Mouse (Mus musculus) C2C12 (cell line): ENCODE data around the gene Gtsf1l. TPM values are rescaled to one million over a fixed set of nuclear protein-coding genes. Genes with fewer than 3 reads are reported as not detected.

Experiments used
- H3K27me3 ChIP-seq: one replicate; pipeline ENCODE4 v1.6.1; 2011; ENCODE audit not compliant: control insufficient read depth, insufficient read depth, insufficient read length
- H3K36me3 ChIP-seq: one replicate; pipeline ENCODE4 v1.6.1; 2011; ENCODE audit not compliant: control insufficient read depth, insufficient read depth
- H3K4me3 ChIP-seq: one replicate; pipeline ENCODE4 v1.5.1; 2011; ENCODE audit warnings: mild to moderate bottlenecking, control low read depth; ENCODE audit not compliant: poor library complexity, insufficient read depth, severe bottlenecking
- H3K79me2 ChIP-seq: one replicate; pipeline ENCODE4 v1.6.1; 2011; ENCODE audit not compliant: control insufficient read depth, insufficient read depth
- H3K79me3 ChIP-seq: one replicate; pipeline ENCODE4 v1.6.1; 2011; ENCODE audit warnings: low read depth, control low read depth
- H3ac ChIP-seq: one replicate; pipeline ENCODE3; 2011; ENCODE audit warnings: low read depth; ENCODE audit not compliant: control insufficient read depth, insufficient read length
- CEBPB ChIP-seq: IDR thresholded peaks from one replicate; pipeline ENCODE4 v1.6.1; 2011; ENCODE audit warnings: low read depth, mild to moderate bottlenecking, control low read depth, moderate library complexity
- CTCF ChIP-seq: IDR thresholded peaks from one replicate; pipeline ENCODE4 v1.5.1; 2011; ENCODE audit not compliant: control insufficient read depth, insufficient read depth, insufficient read length
- FOSL1 ChIP-seq: IDR thresholded peaks from one replicate; pipeline ENCODE4 v1.8.0; 2011; ENCODE audit warnings: mild to moderate bottlenecking, low read length; ENCODE audit not compliant: poor library complexity, insufficient read depth, severe bottlenecking
- MAX ChIP-seq: IDR thresholded peaks from one replicate; pipeline ENCODE4 v1.6.1; 2011; ENCODE audit warnings: mild to moderate bottlenecking, control low read depth
- MYOD1 ChIP-seq: IDR thresholded peaks from one replicate; pipeline ENCODE4 v1.6.1; 2011; ENCODE audit warnings: low read depth; ENCODE audit not compliant: control insufficient read depth, insufficient read length
- MYOG ChIP-seq: IDR thresholded peaks from one replicate; pipeline ENCODE4 v1.6.1; 2011; ENCODE audit not compliant: control insufficient read depth, insufficient read length; ENCODE audit errors: extremely low read depth
- USF1 ChIP-seq: IDR thresholded peaks from one replicate; pipeline ENCODE4 v1.6.1; 2011; ENCODE audit warnings: low read depth, mild to moderate bottlenecking, control low read depth, moderate library complexity
- polyA plus RNA-seq: library from polyadenylated mRNA; unstranded; fragments of >200 nt; fragmentation: generic; extraction: Trizol; gene quantifications from one replicate; pipeline ENCODE4 v1.2.1, GENCODE M21; 2012; ENCODE audit warnings: missing spikeins

Gene Gtsf1l
- polyA plus RNA-seq, 1 experiment = 0.05 TPM

GRCm38 (mm10) chr2:163122319-163122718 lies 34.7 kb upstream of the Gtsf1l start:
- peaks cover 49% of the 10 kb centered on the region for H3K27me3 ChIP-seq
- no peak overlapping the region for H3ac ChIP-seq
- no peaks in the 10 kb centered on the region for H3K36me3 ChIP-seq
- H3K79me3 ChIP-seq = no peaks in the 10 kb centered on the region
- no peak for TF ChIP-seq CTCF
- no peak for TF ChIP-seq MYOD1
- no peak for TF ChIP-seq MYOG
- TF ChIP-seq CEBPB = no peak
- TF ChIP-seq MAX = no peak
- no peak for TF ChIP-seq FOSL1
- TF ChIP-seq USF1 = no peak
- H3K79me2 ChIP-seq = no peaks in the 10 kb centered on the region
- H3K4me3 ChIP-seq = no peak overlapping the region

DNA sequence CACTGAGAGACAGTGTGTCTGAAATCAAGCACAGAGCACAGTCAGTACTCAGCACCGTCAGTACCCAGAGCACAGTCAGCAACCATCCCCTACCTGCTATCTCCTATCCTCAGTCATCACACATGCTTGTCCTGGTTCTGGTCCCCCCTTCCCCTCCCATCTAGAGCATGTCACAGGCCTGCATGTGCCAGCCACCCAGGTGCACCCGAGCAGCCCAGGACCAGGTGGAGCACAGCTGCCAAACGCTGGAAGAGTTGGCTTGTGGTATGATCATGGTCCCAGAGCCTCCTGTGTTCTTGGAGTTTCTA lies 33.7 kb upstream of the Gtsf1l start:
- TF ChIP-seq CEBPB (no peak), MYOG (no peak), CTCF (no peak), MYOD1 (no peak), MAX (no peak), FOSL1 (no peak), USF1 (no peak)
- H3K79me3 ChIP-seq = no peaks in the 10 kb centered on the region

GRCm38 (mm10) chr2:163120626-163121352 lies 33.1 kb upstream of the Gtsf1l start:
- no peak overlapping the region for H3K4me3 ChIP-seq
- H3ac ChIP-seq = no peak overlapping the region
- TF ChIP-seq MYOG (no peak), USF1 (no peak), CTCF (no peak)
- H3K79me2 ChIP-seq = no peaks in the 10 kb centered on the region
- no peaks in the 10 kb centered on the region for H3K36me3 ChIP-seq
- no peaks in the 10 kb centered on the region for H3K79me3 ChIP-seq
- peaks cover 48% of the 10 kb centered on the region for H3K27me3 ChIP-seq

More for the DNA sequence above, 33.7 kb upstream of the Gtsf1l start:
- no peak overlapping the region for H3ac ChIP-seq
- H3K79me2 ChIP-seq = no peaks in the 10 kb centered on the region
- peaks cover 48% of the 10 kb centered on the region for H3K27me3 ChIP-seq
- H3K4me3 ChIP-seq = no peak overlapping the region
- no peaks in the 10 kb centered on the region for H3K36me3 ChIP-seq

DNA sequence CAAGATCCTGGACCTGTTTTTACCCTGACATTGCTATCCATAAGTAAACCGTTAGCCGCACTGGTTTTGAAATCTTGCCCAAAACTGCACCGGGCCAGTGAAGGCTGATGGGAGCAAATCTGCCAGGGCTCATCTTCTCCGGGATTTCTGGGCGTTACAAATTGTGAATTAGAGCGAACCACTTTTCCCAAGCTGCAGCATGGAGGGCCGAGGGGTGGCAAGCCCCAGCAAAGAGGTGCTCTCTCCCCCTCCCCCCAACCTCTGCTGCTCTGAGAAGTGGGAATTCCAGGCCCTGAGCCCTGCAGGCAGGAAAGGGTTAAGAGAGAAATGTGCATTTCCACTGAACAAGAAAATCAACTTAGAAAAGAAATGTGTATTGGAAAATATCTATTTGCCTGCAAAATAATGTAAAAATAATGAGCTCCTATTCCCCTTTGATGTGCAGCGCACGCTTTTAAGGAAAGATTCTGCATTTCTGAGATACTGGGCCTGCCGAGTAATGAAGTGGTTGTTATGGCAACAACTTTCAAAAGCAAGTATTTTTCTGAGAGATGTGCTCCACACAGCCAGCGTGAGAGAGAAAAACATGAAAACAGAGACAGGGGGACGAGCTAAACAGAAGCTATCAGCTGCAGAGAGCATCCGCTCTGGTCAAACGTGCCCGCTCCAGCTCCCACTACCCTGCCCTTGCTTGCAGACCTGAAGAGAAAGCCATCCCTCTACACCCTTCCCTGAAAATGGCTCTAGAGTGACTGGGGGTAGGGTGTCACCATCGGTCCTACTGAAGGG lies 24.0 kb upstream of the Gtsf1l start:
- no peak for TF ChIP-seq FOSL1
- TF ChIP-seq MAX = no peak
- TF ChIP-seq MYOG = no peak
- TF ChIP-seq CTCF = no peak
- TF ChIP-seq MYOD1 = no peak
- no peak for TF ChIP-seq CEBPB
- no peak for TF ChIP-seq USF1

DNA sequence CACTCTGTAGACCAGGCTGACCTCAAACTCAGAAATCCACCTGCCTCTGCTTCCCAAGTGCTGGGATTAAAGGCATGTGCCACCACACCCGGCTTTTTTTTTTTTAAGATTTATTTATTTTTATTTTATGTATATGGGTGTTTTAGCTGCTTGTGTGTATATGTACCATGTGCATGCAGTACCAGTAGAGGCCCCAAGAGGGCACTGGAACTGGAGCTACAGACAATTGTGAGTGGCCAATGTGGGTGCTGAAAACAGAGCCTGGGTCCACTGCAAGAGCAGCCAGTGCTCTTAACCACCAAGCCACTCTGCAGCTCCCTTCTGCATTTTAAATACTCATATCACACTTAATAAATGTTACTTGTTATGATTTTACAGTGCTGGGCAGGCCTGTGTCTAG lies 23.1 kb upstream of the Gtsf1l start:
- TF ChIP-seq FOSL1 (no peak), USF1 (no peak)
- no peak overlapping the region for H3ac ChIP-seq
- H3K4me3 ChIP-seq = no peak overlapping the region
- H3K79me2 ChIP-seq = no peaks in the 10 kb centered on the region
- no peaks in the 10 kb centered on the region for H3K79me3 ChIP-seq
- no peaks in the 10 kb centered on the region for H3K36me3 ChIP-seq
- H3K27me3 ChIP-seq = peaks cover 14% of the 10 kb centered on the region

More for the DNA sequence above, 24.0 kb upstream of the Gtsf1l start:
- H3K27me3 ChIP-seq = peaks cover 14% of the 10 kb centered on the region
- H3ac ChIP-seq = no peak overlapping the region
- H3K4me3 ChIP-seq = no peak overlapping the region
- no peaks in the 10 kb centered on the region for H3K36me3 ChIP-seq
- H3K79me2 ChIP-seq = no peaks in the 10 kb centered on the region
- H3K79me3 ChIP-seq = no peaks in the 10 kb centered on the region
